Mouse (Mus musculus) liver, embryonic 14.5 days (tissue): ENCODE measurements around the gene Gm5751.

ENCODE experiments used
- CTCF ChIP-seq: IDR thresholded peaks from 2 replicates; pipeline ENCODE4 v1.5.1; 2016; ENCODE audit warnings: antibody characterized with exemption, low read depth, control low read depth
- EP300 ChIP-seq: IDR thresholded peaks from 2 replicates; pipeline ENCODE4 v1.6.1; 2016; ENCODE audit warnings: antibody characterized with exemption, low read depth

- no peak for TF ChIP-seq CTCF
- no peak for TF ChIP-seq EP300
Measured at GRCm38 (mm10) chrX:8921813-8922607, 48.0 kb downstream of the Gm5751 start.
